Mouse (Mus musculus): ENCODE results near the gene Bpifb9a. TPM values are rescaled to one million over a fixed set of nuclear protein-coding genes. Genes with fewer than 3 reads are reported as not detected.
"Not testable (repeated sequence)": the region's sequence is repeated elsewhere in the genome, so short reads cannot be mapped to it uniquely, and the experiment has no call there.

Bpifb9a gene
- not detected in 2 replicates for polyA plus RNA-seq (2012; ENCODE audit: insufficient read depth, insufficient read length, missing spikeins)

GRCm38 (mm10) chr2:154257554-154257953 lies at the start of gene Bpifb9a:
Gene Bpifb9a, plus strand, starts transcription at chr2:154257854.
- H3K4me3 ChIP-seq (ENCODE audit: insufficient read depth, low read length); H3K27ac ChIP-seq (ENCODE audit: insufficient read depth, low read depth, low read length); H3K4me1 ChIP-seq (ENCODE audit: control insufficient read depth, insufficient read depth, low read length): not testable (repeated sequence)

GRCm38 (mm10) chr2:154209112-154209511 lies 48.5 kb upstream of the Bpifb9a start:
- Histone ChIP-seq H3K4me1 (ENCODE audit: control insufficient read depth, insufficient read depth, low read length) (no peaks in the 10 kb centered on the region), H3K27ac (ENCODE audit: insufficient read depth, low read depth, low read length) (no peak overlapping the region), H3K4me3 (ENCODE audit: insufficient read depth, low read length) (no peak overlapping the region)
- TF ChIP-seq POLR2A (IDR thresholded peaks at IDR 0.05; ENCODE audit: borderline replicate concordance, low read depth, low read length) (no peak), CTCF (IDR thresholded peaks at IDR 0.05; ENCODE audit: low read depth, low read length) (peak; percentile 23; the same call in 1 of the 2 replicates)

DNA sequence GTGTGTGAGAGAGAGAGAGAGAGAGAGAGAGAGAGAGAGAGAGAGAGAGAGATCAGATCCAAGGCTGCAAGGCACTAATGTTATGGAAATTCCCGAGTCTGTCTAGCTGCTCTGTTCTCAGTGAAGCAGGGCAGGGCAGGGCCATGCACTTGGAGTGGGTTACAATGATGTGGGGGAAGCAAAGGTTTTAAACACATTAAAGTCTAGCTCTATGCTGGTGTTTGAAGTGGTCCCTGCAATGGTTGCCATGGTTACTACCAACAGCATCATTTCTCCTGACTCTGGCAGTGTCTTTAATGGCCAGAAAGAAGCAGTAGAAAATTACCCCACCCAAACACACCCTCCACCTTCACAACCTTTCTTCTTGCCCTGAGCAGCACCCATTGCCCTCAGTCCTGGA lies 46.5 kb upstream of the Bpifb9a start:
- H3K4me3 ChIP-seq (ENCODE audit: insufficient read depth, low read length) = no peak overlapping the region
- TF ChIP-seq POLR2A (IDR thresholded peaks at IDR 0.05; ENCODE audit: borderline replicate concordance, low read depth, low read length) = no peak
- no peak for TF ChIP-seq CTCF (IDR thresholded peaks at IDR 0.05; ENCODE audit: low read depth, low read length)
- H3K27ac ChIP-seq (ENCODE audit: insufficient read depth, low read depth, low read length) = no peak overlapping the region
- no peaks in the 10 kb centered on the region for H3K4me1 ChIP-seq (ENCODE audit: control insufficient read depth, insufficient read depth, low read length)

GRCm38 (mm10) chr2:154211881-154212280 lies 45.8 kb upstream of the Bpifb9a start:
- TF ChIP-seq CTCF (IDR thresholded peaks at IDR 0.05; ENCODE audit: low read depth, low read length) = no peak
- no peak overlapping the region for H3K27ac ChIP-seq (ENCODE audit: insufficient read depth, low read depth, low read length)
- H3K4me1 ChIP-seq (ENCODE audit: control insufficient read depth, insufficient read depth, low read length) = no peaks in the 10 kb centered on the region
- no peak overlapping the region for H3K4me3 ChIP-seq (ENCODE audit: insufficient read depth, low read length)

DNA sequence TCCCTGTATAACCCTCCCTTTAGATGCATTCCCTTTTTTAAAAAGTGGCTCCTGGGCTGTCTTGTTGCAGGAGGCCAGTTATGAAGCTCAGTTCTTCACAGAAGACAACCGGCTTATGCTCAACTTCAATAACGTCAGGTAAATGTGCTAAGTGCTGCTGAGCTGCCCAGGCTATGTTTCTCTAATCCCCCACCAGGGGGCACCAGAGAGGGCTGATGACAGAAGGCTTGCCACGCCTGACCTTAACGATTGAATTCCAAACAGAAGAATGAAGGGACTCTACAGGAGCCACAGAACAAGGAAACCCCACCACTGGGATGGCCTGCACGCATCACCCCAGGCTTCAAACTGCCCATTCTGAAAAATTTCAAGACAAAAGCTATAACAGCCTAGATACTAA lies 42.5 kb upstream of the Bpifb9a start:
- Histone ChIP-seq H3K4me3 (ENCODE audit: insufficient read depth, low read length) (no peak overlapping the region), H3K4me1 (ENCODE audit: control insufficient read depth, insufficient read depth, low read length) (no peaks in the 10 kb centered on the region; the same call in 1 of the 2 replicates), H3K27ac (ENCODE audit: insufficient read depth, low read depth, low read length) (no peak overlapping the region)
- TF ChIP-seq CTCF (IDR thresholded peaks at IDR 0.05; ENCODE audit: low read depth, low read length) (peak; percentile 86), POLR2A (IDR thresholded peaks at IDR 0.05; ENCODE audit: borderline replicate concordance, low read depth, low read length) (no peak)

DNA sequence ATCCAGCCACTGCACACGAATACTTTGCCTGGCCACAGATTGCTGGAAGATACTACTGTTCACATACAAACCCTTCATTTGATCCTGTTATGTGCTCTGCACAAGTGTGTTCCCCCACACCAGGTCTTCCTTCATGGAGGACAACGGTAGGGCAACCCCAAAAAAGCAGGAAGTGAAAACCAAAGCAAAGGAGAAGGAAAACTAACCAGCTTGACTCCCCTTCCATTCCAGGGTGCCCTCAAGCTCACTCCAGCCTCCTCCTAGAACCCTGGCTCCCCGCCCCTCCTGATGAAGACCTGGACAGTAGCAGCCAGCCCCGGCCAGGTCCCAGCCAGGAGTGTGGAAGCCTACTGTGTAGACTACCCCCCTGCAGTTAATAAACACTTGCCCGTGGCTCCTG lies 37.7 kb upstream of the Bpifb9a start:
- Histone ChIP-seq H3K4me1 (ENCODE audit: control insufficient read depth, insufficient read depth, low read length) (peaks cover 2% of the 10 kb centered on the region; the same call in 1 of the 2 replicates), H3K27ac (ENCODE audit: insufficient read depth, low read depth, low read length) (no peak overlapping the region), H3K4me3 (ENCODE audit: insufficient read depth, low read length) (no peak overlapping the region)
- TF ChIP-seq POLR2A (IDR thresholded peaks at IDR 0.05; ENCODE audit: borderline replicate concordance, low read depth, low read length) = no peak
- no peak for TF ChIP-seq CTCF (IDR thresholded peaks at IDR 0.05; ENCODE audit: low read depth, low read length)

GRCm38 (mm10) chr2:154223265-154223916 lies 34.3 kb upstream of the Bpifb9a start, which contains the start of gene Bpifb5:
Gene Bpifb5, plus strand, starts transcription at chr2:154223742.
- H3K4me3 ChIP-seq (ENCODE audit: insufficient read depth, low read length) = no peak within 1 kb of the TSS
- H3K27ac ChIP-seq (ENCODE audit: insufficient read depth, low read depth, low read length) = no peak within 1 kb of the TSS
- TF ChIP-seq POLR2A (IDR thresholded peaks at IDR 0.05; ENCODE audit: borderline replicate concordance, low read depth, low read length) (no peak), CTCF (IDR thresholded peaks at IDR 0.05; ENCODE audit: low read depth, low read length) (no peak)
- H3K4me1 ChIP-seq (ENCODE audit: control insufficient read depth, insufficient read depth, low read length) = peaks cover 6% of the 10 kb centered on the region

DNA sequence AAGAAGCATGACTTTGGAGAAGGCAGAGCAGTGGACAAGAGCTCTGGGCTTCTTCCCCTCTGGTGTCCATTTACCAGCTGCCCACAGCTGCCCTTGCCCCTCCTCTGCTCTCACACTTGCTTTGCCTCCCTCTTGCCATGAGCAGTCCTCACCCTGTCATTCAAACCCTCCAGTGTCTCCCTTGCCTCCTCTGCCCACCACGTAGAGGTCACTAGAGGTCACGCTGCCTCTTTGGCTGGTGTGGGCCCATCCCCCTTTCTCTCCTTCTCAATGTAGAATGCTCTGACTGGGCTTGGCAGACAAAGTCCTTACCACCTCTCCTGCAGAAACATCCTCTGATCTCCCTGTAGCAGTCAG lies 33.8 kb upstream of the Bpifb9a start:
- H3K27ac ChIP-seq (ENCODE audit: insufficient read depth, low read depth, low read length) = no peak overlapping the region
- H3K4me3 ChIP-seq (ENCODE audit: insufficient read depth, low read length) = no peak overlapping the region
- TF ChIP-seq CTCF (IDR thresholded peaks at IDR 0.05; ENCODE audit: low read depth, low read length) = no peak
- no peak for TF ChIP-seq POLR2A (IDR thresholded peaks at IDR 0.05; ENCODE audit: borderline replicate concordance, low read depth, low read length)
- H3K4me1 ChIP-seq (ENCODE audit: control insufficient read depth, insufficient read depth, low read length) = peaks cover 6% of the 10 kb centered on the region

DNA sequence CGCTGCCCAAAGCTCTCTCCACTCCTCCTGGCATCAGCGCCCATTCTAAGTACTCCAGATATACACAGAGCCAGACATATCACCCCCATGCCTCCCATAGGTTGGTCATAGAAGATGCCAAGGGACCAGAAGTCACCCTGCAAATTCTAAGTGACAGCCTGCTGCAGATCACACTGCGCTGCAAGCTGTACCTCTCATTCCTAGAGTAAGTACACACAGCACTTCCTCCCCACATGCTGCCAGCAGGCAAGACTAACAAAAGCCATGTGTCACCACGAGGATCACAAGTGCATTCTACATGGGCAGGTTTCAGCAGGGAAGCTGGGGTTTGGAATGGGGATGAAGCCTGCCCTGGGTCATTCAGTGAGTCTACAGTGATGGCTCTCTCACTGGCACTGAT lies 30.7 kb upstream of the Bpifb9a start:
- Histone ChIP-seq H3K4me3 (ENCODE audit: insufficient read depth, low read length) (no peak overlapping the region), H3K27ac (ENCODE audit: insufficient read depth, low read depth, low read length) (no peak overlapping the region), H3K4me1 (ENCODE audit: control insufficient read depth, insufficient read depth, low read length) (peaks cover 6% of the 10 kb centered on the region)
- TF ChIP-seq POLR2A (IDR thresholded peaks at IDR 0.05; ENCODE audit: borderline replicate concordance, low read depth, low read length) = no peak
- no peak for TF ChIP-seq CTCF (IDR thresholded peaks at IDR 0.05; ENCODE audit: low read depth, low read length)

GRCm38 (mm10) chr2:154227830-154228229 lies 29.8 kb upstream of the Bpifb9a start:
- no peak for TF ChIP-seq POLR2A (IDR thresholded peaks at IDR 0.05; ENCODE audit: borderline replicate concordance, low read depth, low read length)
- no peak for TF ChIP-seq CTCF (IDR thresholded peaks at IDR 0.05; ENCODE audit: low read depth, low read length)
- no peak overlapping the region for H3K4me3 ChIP-seq (ENCODE audit: insufficient read depth, low read length)
- H3K4me1 ChIP-seq (ENCODE audit: control insufficient read depth, insufficient read depth, low read length) = peaks cover 6% of the 10 kb centered on the region
- H3K27ac ChIP-seq (ENCODE audit: insufficient read depth, low read depth, low read length) = no peak overlapping the region

- H3K27ac ChIP-seq (ENCODE audit: insufficient read depth, low read depth, low read length) = no peak overlapping the region
- H3K4me3 ChIP-seq (ENCODE audit: insufficient read depth, low read length) = no peak overlapping the region
- H3K4me1 ChIP-seq (ENCODE audit: control insufficient read depth, insufficient read depth, low read length) = no peaks in the 10 kb centered on the region
- TF ChIP-seq POLR2A (IDR thresholded peaks at IDR 0.05; ENCODE audit: borderline replicate concordance, low read depth, low read length) (no peak), CTCF (IDR thresholded peaks at IDR 0.05; ENCODE audit: low read depth, low read length) (no peak)
Measured at GRCm38 (mm10) chr2:154233426-154233825, 24.2 kb upstream of the Bpifb9a start.
